Mouse (Mus musculus) liver, embryonic 13.5 days (tissue): ENCODE data around the gene Slc38a1. TPM values are rescaled to one million over a fixed set of nuclear protein-coding genes. Genes with fewer than 3 reads are reported as not detected.

Source experiments
- ATAC-seq: fragments of 200-750 bp; cut with Nextera tagmentation; 2 replicates; pipeline ENCODE4 v1.8.0; 2017; ENCODE audit warnings: low read depth, mild to moderate bottlenecking, moderate number of reproducible peaks, moderate library complexity
- DNase-seq: peaks from one replicate; pipeline ENCODE4 v3.0.0; 2022
- H3K27ac ChIP-seq: fragments of 300-500 bp; sonication (generic); 2 replicates; pipeline ENCODE4 v1.5.1; 2015; ENCODE audit warnings: moderate library complexity, mild to moderate bottlenecking, inconsistent platforms
- H3K27me3 ChIP-seq: fragments of 300-500 bp; sonication (generic); 2 replicates; pipeline ENCODE4 v1.6.1; 2015; ENCODE audit warnings: mild to moderate bottlenecking, inconsistent platforms
- H3K36me3 ChIP-seq: fragments of 300-500 bp; sonication (generic); 2 replicates; pipeline ENCODE4 v1.6.1; 2015; ENCODE audit warnings: mild to moderate bottlenecking, inconsistent platforms
- H3K4me1 ChIP-seq: fragments of 300-500 bp; sonication (generic); replicated peaks from 2 replicates; pipeline ENCODE4 v1.6.1; 2015; ENCODE audit warnings: inconsistent platforms
- H3K4me2 ChIP-seq: fragments of 300-500 bp; sonication (generic); 2 replicates; pipeline ENCODE4 v1.6.1; 2015; ENCODE audit warnings: inconsistent platforms, mild to moderate bottlenecking, moderate library complexity
- H3K4me3 ChIP-seq: fragments of 300-500 bp; sonication (generic); replicated peaks from 2 replicates; pipeline ENCODE4 v1.5.1; 2015; ENCODE audit warnings: mild to moderate bottlenecking, inconsistent platforms
- H3K9ac ChIP-seq: fragments of 300-500 bp; sonication (generic); 2 replicates; pipeline ENCODE4 v1.6.1; 2015; ENCODE audit warnings: mild to moderate bottlenecking, inconsistent platforms
- H3K9me3 ChIP-seq: fragments of 300-500 bp; sonication (generic); replicated peaks from 2 replicates; pipeline ENCODE4 v1.6.1; 2016; ENCODE audit warnings: inconsistent platforms
- WGBS: fragments of 180-500 bp; shearing (Covaris S2); methylation state at CpG from one replicate; pipeline ENCODE4 v1.1.7; 2015; ENCODE audit not compliant: insufficient replicate concordance; 5-methylcytosine and 5-hydroxymethylcytosine counted together
- polyA plus RNA-seq: library from polyadenylated mRNA; unstranded; fragments of >200 nt; fragmentation: Nextera tagmentation; extraction: Ambion mirVana; gene quantifications from 2 replicates; pipeline ENCODE4 v1.2.1, GENCODE M21; 2015

The Slc38a1 gene
- polyA plus RNA-seq, 1 experiment from 2014 or later: 29.6 TPM

DNA sequence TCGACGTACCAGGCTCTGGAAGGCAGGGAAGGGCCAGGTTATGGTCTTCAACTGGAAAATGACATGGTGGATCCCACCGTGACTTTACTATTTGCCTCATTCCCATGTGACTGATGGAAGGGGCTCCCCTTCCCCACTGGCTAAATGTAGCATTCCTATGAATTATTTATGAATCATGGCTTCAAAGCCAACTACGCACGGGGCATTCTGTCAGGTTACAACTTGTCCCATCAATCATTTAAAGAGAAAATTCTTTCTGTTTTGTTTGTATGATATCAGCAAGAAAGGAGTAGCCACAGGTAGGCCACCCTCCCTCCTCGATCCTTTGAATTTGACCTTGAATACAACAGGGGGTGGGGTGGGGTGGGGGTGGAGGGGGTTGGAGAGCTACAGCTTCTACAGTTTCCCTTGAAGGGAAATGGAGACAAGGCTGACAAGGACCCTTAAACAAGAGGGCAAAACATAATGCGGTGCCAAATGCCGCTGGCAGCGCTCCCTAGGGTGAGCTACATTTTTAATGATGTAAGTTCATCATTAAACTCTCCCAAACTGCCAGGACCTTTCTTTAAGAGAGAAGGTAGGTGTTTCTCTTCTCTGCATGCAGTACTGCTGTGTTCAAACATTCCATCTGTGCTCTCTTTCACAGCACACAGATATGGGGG, 53.6 kb downstream of the Slc38a1 start:
- WGBS: 84% methylated on average over 9 of the region's 9 CpGs
- Histone ChIP-seq H3K27ac (no peak overlapping the region), H3K36me3 (peaks cover 67% of the 10 kb centered on the region), H3K9me3 (no peaks in the 10 kb centered on the region), H3K9ac (no peak overlapping the region), H3K4me1 (peaks cover 7% of the 10 kb centered on the region), H3K27me3 (no peaks in the 10 kb centered on the region), H3K4me3 (no peak overlapping the region), H3K4me2 (no peak overlapping the region)
- no peak for DNase-seq
- ATAC-seq: no peak

DNA sequence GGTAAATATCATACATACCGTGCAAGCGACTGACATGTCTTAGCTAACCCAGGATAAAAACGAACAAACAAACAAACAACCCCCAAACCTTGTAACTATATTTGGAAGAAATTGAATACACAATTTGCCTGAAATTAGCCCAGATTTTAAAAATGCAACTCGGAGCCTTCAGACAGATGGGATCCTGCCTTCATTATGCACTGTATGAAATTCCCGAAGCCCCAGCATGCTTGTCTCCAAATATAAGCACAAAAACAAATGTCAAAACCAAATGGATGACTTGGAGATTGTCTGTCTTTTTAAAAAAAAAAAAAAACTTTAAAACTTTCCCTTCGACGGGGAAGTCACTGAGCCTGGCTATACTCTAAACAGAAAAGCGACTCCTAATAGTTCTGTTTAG, 54.7 kb downstream of the Slc38a1 start:
- Histone ChIP-seq H3K9ac (no peak overlapping the region), H3K9me3 (no peaks in the 10 kb centered on the region), H3K27ac (no peak overlapping the region), H3K4me2 (no peak overlapping the region), H3K4me1 (no peaks in the 10 kb centered on the region), H3K36me3 (peaks cover 77% of the 10 kb centered on the region), H3K27me3 (no peaks in the 10 kb centered on the region), H3K4me3 (no peak overlapping the region)
- 81% methylated on average over 8 of the region's 8 CpGs for WGBS
- ATAC-seq (no peak), DNase-seq (no peak)

GRCm38 (mm10) chr15:96583371-96584008, 59.2 kb downstream of the Slc38a1 start:
- Histone ChIP-seq H3K4me2 (no peak overlapping the region), H3K9me3 (no peaks in the 10 kb centered on the region), H3K36me3 (peaks cover 71% of the 10 kb centered on the region), H3K4me1 (no peaks in the 10 kb centered on the region), H3K27ac (no peak overlapping the region), H3K9ac (no peak overlapping the region), H3K4me3 (no peak overlapping the region), H3K27me3 (no peaks in the 10 kb centered on the region)
- DNase-seq: no peak
- ATAC-seq: no peak
- 65% methylated on average over 15 of the region's 15 CpGs for WGBS

DNA sequence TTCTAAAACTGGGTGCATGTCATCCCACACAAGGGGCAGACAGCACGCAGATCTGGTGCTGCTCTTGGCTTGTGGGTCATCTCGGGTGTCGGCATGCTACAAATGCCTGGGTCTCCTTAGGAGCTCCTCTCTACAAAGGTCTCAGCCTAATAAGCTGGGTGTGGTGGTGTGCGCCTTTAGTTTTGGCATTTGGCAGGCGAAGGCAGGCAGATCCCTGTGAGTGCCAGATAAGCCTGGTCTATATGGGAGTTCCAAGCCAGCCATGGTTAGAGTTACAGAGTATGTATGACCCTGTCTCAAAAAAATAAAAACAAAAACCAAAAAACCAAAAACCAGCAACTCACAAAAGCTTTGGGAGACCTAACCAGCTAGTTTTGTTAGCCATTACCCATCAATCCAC, 65.7 kb downstream of the Slc38a1 start:
- H3K27ac ChIP-seq: no peak overlapping the region
- no peak for DNase-seq
- H3K36me3 ChIP-seq: peaks cover 68% of the 10 kb centered on the region

GRCm38 (mm10) chr15:96568983-96569363, 73.7 kb downstream of the Slc38a1 start:
- H3K9ac ChIP-seq: no peak overlapping the region
- H3K4me3 ChIP-seq: no peak overlapping the region
- no peak for DNase-seq
- no peaks in the 10 kb centered on the region for H3K27me3 ChIP-seq
- H3K4me1 ChIP-seq: peaks cover 20% of the 10 kb centered on the region
- no peaks in the 10 kb centered on the region for H3K9me3 ChIP-seq
- no peak for ATAC-seq
- 43% methylated on average over 2 of the region's 2 CpGs for WGBS
- H3K27ac ChIP-seq: no peak overlapping the region
- no peak overlapping the region for H3K4me2 ChIP-seq
- peaks cover 9% of the 10 kb centered on the region; the same call in 1 of the 2 replicates for H3K36me3 ChIP-seq

More for the DNA sequence above, 65.7 kb downstream of the Slc38a1 start:
- Histone ChIP-seq H3K4me1 (no peaks in the 10 kb centered on the region), H3K9me3 (no peaks in the 10 kb centered on the region), H3K4me2 (no peak overlapping the region), H3K9ac (no peak overlapping the region), H3K4me3 (no peak overlapping the region), H3K27me3 (no peaks in the 10 kb centered on the region)
- 82% methylated on average over 5 of the region's 5 CpGs for WGBS
- ATAC-seq: no peak

DNA sequence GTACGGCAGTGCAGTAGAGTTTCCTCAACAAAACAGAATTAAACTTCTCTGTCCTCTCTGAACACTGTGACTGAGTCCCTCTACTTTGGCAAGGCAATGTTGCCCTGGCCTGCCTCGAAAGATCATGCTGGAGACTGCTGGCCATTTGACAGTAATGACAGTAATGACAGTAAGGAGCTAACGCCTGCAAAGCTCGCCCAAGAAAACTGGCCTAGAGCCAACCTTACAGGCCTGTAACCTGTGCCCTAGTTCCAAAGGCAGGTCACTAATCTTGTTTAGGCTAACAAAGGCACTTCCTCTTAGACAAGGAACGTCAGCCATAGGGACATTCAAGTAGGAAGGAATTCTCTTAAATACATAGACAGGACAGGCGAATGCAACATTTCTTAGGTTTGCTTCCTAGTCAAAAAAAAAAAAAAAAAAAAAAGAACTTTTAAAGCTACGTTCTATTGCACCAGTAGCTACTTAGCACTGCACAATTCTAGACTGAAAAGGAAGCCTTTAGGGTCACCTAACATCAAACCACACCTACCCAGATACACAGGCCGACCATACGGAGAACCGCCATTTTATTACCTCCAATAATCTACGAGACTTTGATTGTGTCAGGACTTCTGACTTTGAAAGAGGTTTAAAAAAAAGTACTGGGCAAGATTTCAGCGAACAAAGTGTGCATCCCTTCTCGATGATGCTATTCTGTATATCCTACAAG, 74.3 kb downstream of the Slc38a1 start:
- no peaks in the 10 kb centered on the region for H3K27me3 ChIP-seq
- H3K9me3 ChIP-seq: no peaks in the 10 kb centered on the region
- H3K4me2 ChIP-seq: no peak overlapping the region
- H3K36me3 ChIP-seq: peaks cover 4% of the 10 kb centered on the region; the same call in 1 of the 2 replicates
- peaks cover 26% of the 10 kb centered on the region for H3K4me1 ChIP-seq
- ATAC-seq (no peak), DNase-seq (no peak)
- 0 out of 2 replicates have a peak overlapping the region, but pooled peaks have one; percentile 38 for H3K27ac ChIP-seq
- WGBS: 66% methylated on average over 13 of the region's 13 CpGs
- H3K9ac ChIP-seq: no peak overlapping the region
- H3K4me3 ChIP-seq: no peak overlapping the region

DNA sequence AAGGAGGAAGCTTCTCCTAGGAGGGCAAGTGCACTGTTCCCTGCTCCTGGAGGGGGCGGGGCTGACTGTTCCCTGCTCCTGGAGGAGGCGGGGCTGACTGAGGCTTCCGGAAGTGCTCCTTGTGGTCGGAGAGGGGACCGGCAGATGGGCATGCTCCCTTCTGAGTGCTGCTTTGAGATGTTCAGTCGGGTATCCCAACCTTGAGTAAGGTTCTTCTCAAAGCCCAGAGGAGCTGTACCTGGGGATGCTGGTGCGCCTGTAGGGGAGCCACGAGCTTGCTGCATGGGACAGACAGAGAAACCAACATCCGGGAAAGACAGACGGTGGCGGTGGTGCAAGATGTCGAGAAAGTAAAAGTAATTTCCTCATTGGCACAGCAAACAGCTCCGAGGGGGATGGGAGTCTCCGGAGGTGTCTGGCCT, 75.9 kb downstream of the Slc38a1 start:
- WGBS: 3% methylated on average over 14 of the region's 14 CpGs
- H3K9ac ChIP-seq: peak overlapping the region; percentile 40; the same call in 1 of the 2 replicates
- no peaks in the 10 kb centered on the region for H3K36me3 ChIP-seq
- peaks cover 32% of the 10 kb centered on the region for H3K4me1 ChIP-seq
- peak overlapping the region; percentile 54 for H3K4me3 ChIP-seq
- peak; percentile 56 for ATAC-seq
- no peaks in the 10 kb centered on the region for H3K27me3 ChIP-seq
- no peak overlapping the region for H3K27ac ChIP-seq
- peak overlapping the region; percentile 68 for H3K4me2 ChIP-seq
- no peaks in the 10 kb centered on the region for H3K9me3 ChIP-seq
- DNase-seq: peak; percentile 47

DNA sequence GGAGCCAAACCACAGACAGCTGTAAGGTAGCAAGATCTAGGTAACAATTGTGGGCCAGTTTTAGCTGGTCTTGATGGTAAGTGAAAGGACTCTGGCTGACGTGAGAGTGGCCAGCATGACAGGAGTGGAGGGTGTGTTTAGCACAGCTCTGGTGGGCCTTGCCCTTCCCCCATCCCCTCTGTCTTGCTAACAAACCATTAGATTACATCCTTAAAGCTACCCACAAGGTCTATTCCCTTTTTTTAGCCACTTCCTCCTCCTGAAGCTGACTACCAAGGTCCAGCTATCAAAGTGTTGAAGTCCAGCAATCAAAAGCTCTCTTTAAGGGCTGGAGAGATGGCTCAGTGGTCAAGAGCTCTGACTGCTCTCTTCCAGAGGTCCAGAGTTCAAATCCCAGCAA, 78.9 kb downstream of the Slc38a1 start:
- Histone ChIP-seq H3K9me3 (no peaks in the 10 kb centered on the region), H3K27ac (no peak overlapping the region), H3K4me3 (no peak overlapping the region), H3K36me3 (no peaks in the 10 kb centered on the region), H3K4me1 (peaks cover 32% of the 10 kb centered on the region), H3K9ac (no peak overlapping the region), H3K4me2 (no peak overlapping the region), H3K27me3 (no peaks in the 10 kb centered on the region)
- 13% methylated on average over 1 of the region's 1 CpGs for WGBS
- ATAC-seq (no peak), DNase-seq (no peak)

DNA sequence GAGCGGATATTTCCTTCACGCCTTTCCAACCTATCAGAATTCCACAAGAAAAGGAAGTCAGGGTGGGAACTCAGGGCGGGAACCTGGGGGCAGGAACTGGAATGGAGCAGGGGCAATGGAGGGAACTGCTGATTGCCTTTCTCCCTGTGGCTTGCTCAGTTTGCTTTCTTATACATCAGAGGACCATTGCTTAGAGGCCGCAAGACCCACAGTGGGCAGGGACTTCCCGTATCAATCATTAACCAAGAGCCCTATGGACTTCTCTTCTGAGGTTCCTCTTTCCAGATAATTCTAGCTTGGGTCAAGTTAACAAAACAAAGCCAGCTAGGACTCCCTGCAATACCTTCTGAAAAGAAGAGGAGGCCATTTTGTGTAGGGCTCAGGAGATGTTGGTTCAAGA, 80.2 kb downstream of the Slc38a1 start:
- Histone ChIP-seq H3K27ac (no peak overlapping the region), H3K36me3 (no peaks in the 10 kb centered on the region), H3K4me2 (no peak overlapping the region), H3K9me3 (no peaks in the 10 kb centered on the region), H3K9ac (no peak overlapping the region), H3K27me3 (no peaks in the 10 kb centered on the region), H3K4me1 (peaks cover 26% of the 10 kb centered on the region), H3K4me3 (no peak overlapping the region)
- 51% methylated on average over 5 of the region's 5 CpGs for WGBS
- ATAC-seq: peak; percentile 21; the same call in 1 of the 2 replicates
- no peak for DNase-seq

DNA sequence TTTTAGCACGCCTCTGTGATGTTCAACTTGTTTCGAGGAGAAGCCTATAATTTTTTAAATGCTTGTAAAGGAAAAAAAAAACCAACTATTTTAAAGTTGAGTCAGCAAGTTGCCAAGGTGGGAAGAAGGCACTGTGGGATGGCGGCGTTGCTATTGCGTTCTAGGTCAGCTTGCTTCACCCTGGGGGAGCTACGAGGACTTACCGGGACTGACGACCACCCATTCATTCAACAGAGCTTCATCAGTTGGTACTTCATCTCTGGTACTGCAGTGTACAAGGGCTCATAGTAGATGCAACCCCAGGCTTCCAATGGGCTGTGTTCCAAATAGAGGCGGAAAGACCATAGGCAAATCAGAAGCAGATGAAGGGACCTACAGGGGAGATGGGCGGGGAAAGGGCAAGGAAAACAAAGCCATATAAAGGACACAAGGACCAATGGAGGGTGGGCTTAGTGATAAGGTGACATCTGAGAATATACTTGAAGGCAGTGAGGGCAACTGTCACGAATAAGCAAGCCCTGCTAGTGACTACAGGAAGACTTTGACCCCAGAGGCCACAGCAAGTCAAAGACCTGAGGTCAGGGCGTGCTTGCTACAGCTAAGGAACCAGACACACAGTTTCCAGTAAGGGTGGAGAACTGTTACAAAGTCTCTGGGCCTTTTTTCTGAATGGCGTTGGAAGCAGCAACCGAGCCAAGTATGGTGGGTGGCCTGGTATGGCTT, 82.0 kb downstream of the Slc38a1 start:
- H3K36me3 ChIP-seq: no peaks in the 10 kb centered on the region
- H3K9ac ChIP-seq: no peak overlapping the region
- H3K27ac ChIP-seq: no peak overlapping the region
- H3K4me3 ChIP-seq: no peak overlapping the region
- H3K4me2 ChIP-seq: no peak overlapping the region
- DNase-seq (no peak), ATAC-seq (no peak)
- WGBS: 77% methylated on average over 14 of the region's 14 CpGs
- H3K4me1 ChIP-seq: peaks cover 13% of the 10 kb centered on the region
- no peaks in the 10 kb centered on the region for H3K9me3 ChIP-seq
- H3K27me3 ChIP-seq: no peaks in the 10 kb centered on the region
